Mouse (Mus musculus) embryo, embryonic 11.5 days (tissue): ENCODE results near the gene Gabrb3.

ENCODE experiments used
- DNase-seq: peaks from one replicate; pipeline ENCODE4 v3.0.0-alpha.2; 2012; ENCODE audit warnings: low read depth, low spot score

Gene Gabrb3

GRCm38 (mm10) chr7:57419392-57419791 lies at the start of gene Gabrb3:
Gene Gabrb3, plus strand, starts transcription at chr7:57419692.
- no peak for DNase-seq

- peak; percentile 36 for DNase-seq
Observed at GRCm38 (mm10) chr7:57384112-57384511, 35.4 kb upstream of the Gabrb3 start.

GRCm38 (mm10) chr7:57386517-57387340 lies 32.8 kb upstream of the Gabrb3 start, which contains the start of gene Gabrg3:
Gene Gabrg3, minus strand, starts transcription at chr7:57387188.
- DNase-seq = no peak

- DNase-seq = no peak
Observed at GRCm38 (mm10) chr7:57387341-57387654, 32.2 kb upstream of the Gabrb3 start.

GRCm38 (mm10) chr7:57390046-57390445 lies 29.4 kb upstream of the Gabrb3 start:
- DNase-seq = no peak

GRCm38 (mm10) chr7:57393551-57393950 lies 25.9 kb upstream of the Gabrb3 start:
- no peak for DNase-seq

GRCm38 (mm10) chr7:57411163-57411562 lies 8.3 kb upstream of the Gabrb3 start:
- DNase-seq = no peak

- DNase-seq = no peak
Observed at GRCm38 (mm10) chr7:57412896-57413295, 6.6 kb upstream of the Gabrb3 start.

- DNase-seq = no peak
Observed at GRCm38 (mm10) chr7:57421044-57421443, 1.6 kb downstream of the Gabrb3 start.

GRCm38 (mm10) chr7:57422675-57423074 lies 3.2 kb downstream of the Gabrb3 start:
- no peak for DNase-seq

- DNase-seq = no peak
Observed at GRCm38 (mm10) chr7:57448239-57448638, 28.7 kb downstream of the Gabrb3 start.

- no peak for DNase-seq
Observed at GRCm38 (mm10) chr7:57460354-57460753, 40.9 kb downstream of the Gabrb3 start.

GRCm38 (mm10) chr7:57471316-57471715 lies 51.8 kb downstream of the Gabrb3 start:
- no peak for DNase-seq

GRCm38 (mm10) chr7:57473811-57474525 lies 54.5 kb downstream of the Gabrb3 start:
- peak; percentile 47 for DNase-seq

GRCm38 (mm10) chr7:57482896-57483295 lies 63.4 kb downstream of the Gabrb3 start:
- peak; percentile 14 for DNase-seq

- DNase-seq = no peak
Observed at GRCm38 (mm10) chr7:57486907-57487306, 67.4 kb downstream of the Gabrb3 start.

- no peak for DNase-seq
Observed at GRCm38 (mm10) chr7:57491795-57492194, 72.3 kb downstream of the Gabrb3 start.

- DNase-seq = no peak
Observed at GRCm38 (mm10) chr7:57502809-57503208, 83.3 kb downstream of the Gabrb3 start.

GRCm38 (mm10) chr7:57508860-57509632 lies 89.6 kb downstream of the Gabrb3 start:
- DNase-seq = no peak

- DNase-seq = peak; percentile 49
Observed at GRCm38 (mm10) chr7:57509681-57510141, 90.2 kb downstream of the Gabrb3 start, which contains the start of gene Gabra5. Gene Gabra5, minus strand, starts transcription at chr7:57510059.

- DNase-seq = no peak
Observed at GRCm38 (mm10) chr7:57512955-57513354, 93.5 kb downstream of the Gabrb3 start.

- no peak for DNase-seq
Observed at GRCm38 (mm10) chr7:57529451-57529850, 110.0 kb downstream of the Gabrb3 start.
